Mouse (Mus musculus) erythroblast, embryonic 14.5 days (primary cell): ENCODE data around the gene Vwa5b1.

Experiments used
- GATA1 ChIP-seq: IDR thresholded peaks from 2 replicates; pipeline ENCODE4 v1.6.1; 2012; ENCODE audit warnings: low read length, inconsistent platforms, mixed read lengths
- TAL1 ChIP-seq: IDR thresholded peaks from 3 replicates; pipeline ENCODE4 v1.6.1; 2012; ENCODE audit warnings: low read length, inconsistent platforms, mixed read lengths

DNA sequence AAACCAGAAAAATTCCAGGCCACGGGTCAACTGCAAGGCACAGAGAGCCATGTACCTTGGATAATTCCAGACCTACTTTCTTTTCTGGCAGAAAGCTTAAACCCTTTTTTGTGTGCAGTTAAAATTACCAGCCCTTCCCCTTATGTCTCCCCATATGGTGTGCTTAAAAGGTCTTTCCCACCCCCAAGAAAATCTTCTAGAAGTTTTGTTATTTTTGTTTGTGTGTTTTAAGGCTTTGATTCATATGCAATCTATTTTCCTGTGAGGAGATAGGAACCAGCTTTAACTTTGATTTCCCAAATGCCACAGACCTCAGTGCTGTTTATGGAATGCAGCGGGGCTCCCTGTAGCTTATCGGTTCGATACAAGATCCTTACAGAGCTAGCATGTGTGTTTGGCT lies 53.2 kb downstream of the Vwa5b1 start:
- TF ChIP-seq GATA1: no peak
- TF ChIP-seq TAL1: no peak
